Mouse (Mus musculus) stomach, postnatal 0 days (tissue): ENCODE results near the gene Slc23a4.

Experiments used
- CTCF ChIP-seq: IDR thresholded peaks from 2 replicates; pipeline ENCODE4 v1.5.1; 2016; ENCODE audit warnings: antibody characterized with exemption, low read depth, mild to moderate bottlenecking, moderate library complexity
- EP300 ChIP-seq: optimal IDR thresholded peaks from 2 replicates; pipeline ENCODE3; 2016; ENCODE audit warnings: antibody characterized with exemption

DNA sequence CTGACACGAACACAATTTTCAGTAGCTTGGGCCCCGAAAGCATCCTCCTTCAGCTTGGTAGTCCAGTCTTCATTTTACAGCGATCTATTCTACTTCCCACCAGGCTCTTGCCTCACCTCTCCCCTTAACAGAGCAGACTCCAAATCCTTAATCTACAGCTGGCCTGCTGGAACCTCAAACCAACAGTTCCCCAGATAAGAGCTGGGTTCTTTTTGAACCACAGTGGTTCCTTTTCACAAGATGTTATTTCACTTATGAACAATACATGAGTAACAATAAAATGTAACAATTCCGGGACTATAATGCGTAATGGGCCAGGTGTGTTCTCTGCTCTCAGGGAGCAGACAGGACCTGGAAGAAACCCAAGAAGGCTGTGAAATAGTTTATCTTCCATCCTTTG is 28.4 kb upstream of the Slc23a4 start:
- no peak for TF ChIP-seq CTCF
- no peak for TF ChIP-seq EP300
